Mouse (Mus musculus) MEL (cell line): ENCODE data around the gene Hmgcs1. TPM values are rescaled to one million over a fixed set of nuclear protein-coding genes. Genes with fewer than 3 reads are reported as not detected.

Source experiments
- DNase-seq: peaks from one replicate; pipeline ENCODE4 v3.0.0; 2011; ENCODE audit warnings: low read depth, low spot score
- H3K27ac ChIP-seq: 2 replicates; pipeline ENCODE4 v1.5.1; 2012; ENCODE audit warnings: low read depth, mild to moderate bottlenecking, control low read depth, low read length, moderate library complexity; ENCODE audit not compliant: control insufficient read depth
- H3K27me3 ChIP-seq, 2 experiments: fragments of 150-350 bp in 1 of 2; sonication (generic) in 1 of 2; 2 replicates each; pipeline ENCODE4 v1.6.1; 2012; ENCODE audit warnings: low read length in 2 of 2, mild to moderate bottlenecking in 2 of 2, improper control_type of control experiment in 1 of 2, moderate library complexity in 1 of 2; ENCODE audit not compliant: insufficient read depth in 2 of 2, control insufficient read depth in 1 of 2
- H3K36me3 ChIP-seq, 2 experiments: 2 replicates each; pipeline ENCODE4 v1.6.1; 2012 to 2014; ENCODE audit warnings: low read length in 2 of 2, improper control_type of control experiment in 1 of 2, inconsistent platforms in 1 of 2, mild to moderate bottlenecking in 1 of 2; ENCODE audit not compliant: insufficient read depth in 2 of 2, control insufficient read depth in 1 of 2
- H3K4me1 ChIP-seq, 2 experiments: fragments of 150-350 bp in 1 of 2; sonication (generic) in 1 of 2; 2 replicates each; pipeline ENCODE4 v1.6.1; 2012; ENCODE audit warnings: low read length in 2 of 2, improper control_type of control experiment in 1 of 2, mild to moderate bottlenecking in 1 of 2; ENCODE audit not compliant: insufficient read depth in 2 of 2, control insufficient read depth in 1 of 2
- H3K4me3 ChIP-seq, 2 experiments: fragments of 150-350 bp in 1 of 2; sonication (generic) in 1 of 2; 2 replicates each; pipeline ENCODE4 v1.5.1; 2012; ENCODE audit warnings: low read depth in 2 of 2, low read length in 2 of 2, mild to moderate bottlenecking in 2 of 2, moderate library complexity in 2 of 2, control low read depth in 1 of 2, improper control_type of control experiment in 1 of 2; ENCODE audit not compliant: control insufficient read depth in 1 of 2, insufficient read depth in 1 of 2
- H3K79me2 ChIP-seq: 2 replicates; pipeline ENCODE4 v1.6.1; 2012; ENCODE audit warnings: mild to moderate bottlenecking, low read length, moderate library complexity; ENCODE audit not compliant: control insufficient read depth, poor library complexity, insufficient read depth
- H3K9ac ChIP-seq: 2 replicates; pipeline ENCODE4 v1.6.1; 2012; ENCODE audit warnings: low read depth, mild to moderate bottlenecking, control low read depth, low read length, moderate library complexity; ENCODE audit not compliant: control insufficient read depth, poor library complexity, severe bottlenecking
- H3K9me3 ChIP-seq: fragments of 150-350 bp; sonication (generic); replicated peaks from 2 replicates; pipeline ENCODE4 v1.6.1; 2012; ENCODE audit warnings: mild to moderate bottlenecking, low read length, improper control_type of control experiment, moderate library complexity; ENCODE audit not compliant: insufficient read depth
- BHLHE40 ChIP-seq: IDR thresholded peaks from 2 replicates; pipeline ENCODE4 v1.6.1; 2012; ENCODE audit warnings: low read depth, mild to moderate bottlenecking, inconsistent platforms, low read length, improper control_type of control experiment, borderline replicate concordance
- CHD1 ChIP-seq: IDR thresholded peaks from 2 replicates; pipeline ENCODE4 v1.6.1; 2012; ENCODE audit warnings: low read depth, mild to moderate bottlenecking, inconsistent platforms, low read length, improper control_type of control experiment
- CHD2 ChIP-seq: IDR thresholded peaks from 2 replicates; pipeline ENCODE4 v1.6.1; 2011; ENCODE audit warnings: low read length, improper control_type of control experiment
- CTCF ChIP-seq, 3 experiments: IDR thresholded peaks in 2 of 3; conservative IDR thresholded peaks in 1 of 3; 2 replicates each; pipeline ENCODE4 v1.5.1; 2011 to 2012; ENCODE audit warnings: low read length in 3 of 3, low read depth in 2 of 3, mild to moderate bottlenecking in 2 of 3, improper control_type of control experiment in 1 of 3, inconsistent platforms in 1 of 3, mixed read lengths in 1 of 3, moderate library complexity in 1 of 3; ENCODE audit not compliant: control insufficient read depth in 1 of 3, insufficient read depth in 1 of 3, poor library complexity in 1 of 3, severe bottlenecking in 1 of 3
- E2F4 ChIP-seq: IDR thresholded peaks from 2 replicates; pipeline ENCODE4 v1.6.1; 2011; ENCODE audit warnings: low read depth, low read length, improper control_type of control experiment, borderline replicate concordance
- EP300 ChIP-seq, 2 experiments: IDR thresholded peaks; 2 replicates each; pipeline ENCODE4 v1.6.1; 2011; ENCODE audit warnings: improper control_type of control experiment in 2 of 2, low read length in 2 of 2, low read depth in 1 of 2, mild to moderate bottlenecking in 1 of 2
- ETS1 ChIP-seq: IDR thresholded peaks from 2 replicates; pipeline ENCODE4 v1.6.1; 2012; ENCODE audit warnings: low read depth, mild to moderate bottlenecking, inconsistent platforms, low read length, improper control_type of control experiment, moderate library complexity
- GABPA ChIP-seq: IDR thresholded peaks from 2 replicates; pipeline ENCODE4 v1.6.1; 2012; ENCODE audit warnings: low read depth, mild to moderate bottlenecking, inconsistent platforms, low read length, improper control_type of control experiment, moderate library complexity
- GATA1 ChIP-seq: IDR thresholded peaks from 2 replicates; pipeline ENCODE4 v1.6.1; 2011; ENCODE audit warnings: low read depth, low read length, improper control_type of control experiment
- HCFC1 ChIP-seq: IDR thresholded peaks from 2 replicates; pipeline ENCODE4 v1.6.1; 2012; ENCODE audit warnings: low read depth, mild to moderate bottlenecking, inconsistent platforms, low read length, improper control_type of control experiment, moderate library complexity
- JUND ChIP-seq: IDR thresholded peaks from 2 replicates; pipeline ENCODE4 v1.6.1; 2011; ENCODE audit warnings: low read depth, mild to moderate bottlenecking, improper control_type of control experiment, low read length
- KAT2A ChIP-seq: conservative IDR thresholded peaks from 2 replicates; pipeline ENCODE4 v1.6.1; 2012; ENCODE audit warnings: low read depth, low read length, improper control_type of control experiment, inconsistent platforms
- MAFK ChIP-seq: IDR thresholded peaks from 2 replicates; pipeline ENCODE4 v1.6.1; 2011; ENCODE audit warnings: low read depth, mild to moderate bottlenecking, low read length, improper control_type of control experiment, borderline replicate concordance
- MAX ChIP-seq: IDR thresholded peaks from 2 replicates; pipeline ENCODE4 v1.6.1; 2011; ENCODE audit warnings: low read length, improper control_type of control experiment
- MAZ ChIP-seq: IDR thresholded peaks from 2 replicates; pipeline ENCODE4 v1.6.1; 2012; ENCODE audit warnings: low read depth, mild to moderate bottlenecking, inconsistent platforms, low read length, improper control_type of control experiment
- MEF2A ChIP-seq: IDR thresholded peaks from 2 replicates; pipeline ENCODE4 v1.6.1; 2014; ENCODE audit warnings: low read depth, mild to moderate bottlenecking, inconsistent platforms, low read length, improper control_type of control experiment; ENCODE audit not compliant: poor library complexity, insufficient replicate concordance, severe bottlenecking; ENCODE audit errors: extremely low read depth
- MXI1 ChIP-seq: IDR thresholded peaks from 2 replicates; pipeline ENCODE4 v1.6.1; 2011; ENCODE audit warnings: mild to moderate bottlenecking, low read depth, low read length, improper control_type of control experiment
- MYB ChIP-seq: IDR thresholded peaks from 2 replicates; pipeline ENCODE4 v1.6.1; 2011; ENCODE audit warnings: mild to moderate bottlenecking, low read depth, low read length, improper control_type of control experiment
- MYC ChIP-seq: IDR thresholded peaks from 2 replicates; pipeline ENCODE4 v1.6.1; 2011; ENCODE audit warnings: low read depth, mild to moderate bottlenecking, low read length, improper control_type of control experiment, moderate library complexity
- NELFE ChIP-seq: IDR thresholded peaks from 2 replicates; pipeline ENCODE4 v1.6.1; 2011; ENCODE audit warnings: low read depth, low read length, improper control_type of control experiment
- NRF1 ChIP-seq: IDR thresholded peaks from 2 replicates; pipeline ENCODE4 v1.6.1; 2014; ENCODE audit warnings: low read depth, mild to moderate bottlenecking, inconsistent platforms, low read length, improper control_type of control experiment, moderate library complexity; ENCODE audit not compliant: poor library complexity, insufficient read depth, severe bottlenecking
- POLR2A ChIP-seq, 2 experiments: IDR thresholded peaks; 2 replicates each; pipeline ENCODE4 v1.6.1; 2011 to 2012; ENCODE audit warnings: low read length in 2 of 2, mild to moderate bottlenecking in 2 of 2, control low read depth in 1 of 2, improper control_type of control experiment in 1 of 2, low read depth in 1 of 2, moderate library complexity in 1 of 2; ENCODE audit not compliant: control insufficient read depth in 1 of 2, insufficient read depth in 1 of 2, poor library complexity in 1 of 2
- POLR2AphosphoS2 ChIP-seq: IDR thresholded peaks from 2 replicates; pipeline ENCODE4 v1.6.1; 2011; ENCODE audit warnings: low read length, improper control_type of control experiment
- POLR2AphosphoS5 ChIP-seq: IDR thresholded peaks from 2 replicates; pipeline ENCODE4 v1.6.1; 2012; ENCODE audit warnings: low read depth, borderline replicate concordance, mild to moderate bottlenecking, inconsistent platforms, low read length, moderate library complexity, mixed read lengths
- RAD21 ChIP-seq: IDR thresholded peaks from 2 replicates; pipeline ENCODE4 v1.6.1; 2011; ENCODE audit warnings: mild to moderate bottlenecking, low read depth, low read length, improper control_type of control experiment
- RCOR1 ChIP-seq: IDR thresholded peaks from 2 replicates; pipeline ENCODE4 v1.6.1; 2012; ENCODE audit warnings: low read depth, mild to moderate bottlenecking, inconsistent platforms, low read length, improper control_type of control experiment
- SIN3A ChIP-seq: IDR thresholded peaks from 2 replicates; pipeline ENCODE4 v1.6.1; 2012; ENCODE audit warnings: low read length, improper control_type of control experiment, inconsistent platforms
- SMC3 ChIP-seq: IDR thresholded peaks from 2 replicates; pipeline ENCODE4 v1.6.1; 2011; ENCODE audit warnings: low read depth, low read length, improper control_type of control experiment
- TAL1 ChIP-seq: IDR thresholded peaks from 2 replicates; pipeline ENCODE4 v1.6.1; 2012; ENCODE audit warnings: mild to moderate bottlenecking, inconsistent platforms, low read length, moderate library complexity, mixed read lengths
- TBP ChIP-seq: IDR thresholded peaks from 2 replicates; pipeline ENCODE4 v1.8.0; 2011; ENCODE audit warnings: low read depth, low read length, improper control_type of control experiment
- TCF12 ChIP-seq: IDR thresholded peaks from 2 replicates; pipeline ENCODE4 v1.6.1; 2014; ENCODE audit warnings: low read depth, mild to moderate bottlenecking, inconsistent platforms, low read length, improper control_type of control experiment, moderate library complexity
- UBTF ChIP-seq: IDR thresholded peaks from 2 replicates; pipeline ENCODE4 v1.6.1; 2012; ENCODE audit warnings: low read depth, mild to moderate bottlenecking, inconsistent platforms, low read length, improper control_type of control experiment, moderate library complexity, borderline replicate concordance; ENCODE audit not compliant: insufficient read depth
- USF1 ChIP-seq: IDR thresholded peaks from 2 replicates; pipeline ENCODE4 v1.6.1; 2014; ENCODE audit warnings: low read depth, mild to moderate bottlenecking, inconsistent platforms, low read length, improper control_type of control experiment, moderate library complexity
- USF2 ChIP-seq, 2 experiments: IDR thresholded peaks; 2 replicates each; pipeline ENCODE4 v1.6.1; 2011 to 2012; ENCODE audit warnings: improper control_type of control experiment in 2 of 2, low read length in 2 of 2, borderline replicate concordance in 1 of 2, inconsistent platforms in 1 of 2, low read depth in 1 of 2, mild to moderate bottlenecking in 1 of 2; ENCODE audit not compliant: insufficient read depth in 1 of 2
- ZC3H11A ChIP-seq: IDR thresholded peaks from 2 replicates; pipeline ENCODE4 v1.6.1; 2012; ENCODE audit warnings: low read depth, mild to moderate bottlenecking, inconsistent platforms, low read length, improper control_type of control experiment
- ZKSCAN1 ChIP-seq: IDR thresholded peaks from 2 replicates; pipeline ENCODE4 v1.6.1; 2012; ENCODE audit warnings: low read depth, mild to moderate bottlenecking, inconsistent platforms, low read length, improper control_type of control experiment, moderate library complexity
- ZMIZ1 ChIP-seq: IDR thresholded peaks from 2 replicates; pipeline ENCODE4 v1.6.1; 2012; ENCODE audit warnings: low read depth, mild to moderate bottlenecking, inconsistent platforms, low read length, improper control_type of control experiment, moderate library complexity
- ZNF384 ChIP-seq: IDR thresholded peaks from 2 replicates; pipeline ENCODE4 v1.6.1; 2012; ENCODE audit warnings: low read depth, mild to moderate bottlenecking, inconsistent platforms, low read length, improper control_type of control experiment
- polyA plus RNA-seq, 2 experiments: library from polyadenylated mRNA; stranded (reverse) in 1 of 2; unstranded in 1 of 2; fragments of >175 nt in 1 of 2; fragments of >200 nt in 1 of 2; gene quantifications; 2 replicates each; pipeline versions ENCODE4 v1.2.1 to v1.2.4; 2012; ENCODE audit warnings: low replicate concordance in 2 of 2, low read depth in 1 of 2; ENCODE audit not compliant: insufficient read length in 2 of 2, insufficient read depth in 1 of 2, missing spikeins in 1 of 2
- total RNA-seq: library from RNA; depleted of rRNA; stranded (reverse); fragments of 300-350 nt; gene quantifications from 2 replicates; pipeline ENCODE4 v1.2.3, GENCODE M21; 2012

Hmgcs1 gene
- total and polyA plus RNA-seq, 3 experiments, result 13.6 to 19.3 TPM; not detected in 1

DNA sequence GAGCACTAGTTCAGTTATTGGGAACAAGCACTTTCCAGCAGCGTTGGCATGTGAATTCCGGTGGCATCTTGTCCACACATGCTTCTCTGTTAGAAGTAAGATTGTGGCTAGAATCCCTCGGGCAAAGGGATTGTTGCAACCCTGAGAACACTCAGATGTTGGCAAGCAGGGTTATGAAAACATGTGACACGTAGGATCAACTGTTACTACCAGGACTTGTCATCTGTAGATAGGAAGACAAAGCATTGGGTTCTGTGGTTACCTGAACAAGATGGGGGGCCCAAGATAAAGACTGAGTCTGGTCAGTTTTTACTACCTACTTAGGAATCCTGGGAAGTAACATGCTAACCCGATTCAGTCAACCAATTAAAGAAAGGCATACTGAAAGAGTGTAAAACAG is 18.8 kb downstream of the Hmgcs1 start:
- Histone ChIP-seq H3K79me2 (no peaks in the 10 kb centered on the region), H3K4me1 (peaks cover 9 to 11% of the 10 kb centered on the region in 2 experiments; a peak in 3 of 4 replicates), H3K9ac (no peak overlapping the region), H3K27ac (peak overlapping the region; percentile 38; the same call in 1 of the 2 replicates), H3K4me3 (no peak overlapping the region), H3K36me3 (peaks cover 0 to 4% of the 10 kb centered on the region in 2 experiments; a peak in 2 of 4 replicates), H3K9me3 (no peaks in the 10 kb centered on the region), H3K27me3 (no peaks in the 10 kb centered on the region)
- DNase-seq, result peak; percentile 58
- TF ChIP-seq EP300 (IDR thresholded peaks at IDR 0.05; ENCODE audit: low read depth in 1 of 2, low read length in 2 of 2) (peak; percentile 44 to 79; a peak in 3 of 4 replicates), MAFK (no peak), RAD21 (no peak), TBP (no peak), CHD2 (no peak), MXI1 (peak; percentile 37; the same call in 1 of the 2 replicates), SMC3 (no peak), POLR2AphosphoS5 (no peak), KAT2A (no peak), ZMIZ1 (no peak), HCFC1 (no peak), POLR2A (IDR thresholded peaks at IDR 0.05; ENCODE audit: control insufficient read depth in 1 of 2, insufficient read depth in 1 of 2, low read depth in 1 of 2, low read length in 2 of 2, poor library complexity in 1 of 2) (no peak), ZNF384 (no peak), MYB (peak; percentile 13; the same call in 1 of the 2 replicates), USF1 (peak; percentile 46; the same call in 1 of the 2 replicates), UBTF (no peak), MYC (no peak), ZKSCAN1 (no peak), NRF1 (no peak), SIN3A (no peak), ZC3H11A (no peak), CHD1 (no peak), TAL1 (peak; percentile 46), MEF2A (no peak), MAZ (no peak), NELFE (no peak), TCF12 (peak; percentile 64), POLR2AphosphoS2 (no peak), GABPA (no peak), JUND (no peak), BHLHE40 (no peak), USF2 (IDR thresholded peaks at IDR 0.05; ENCODE audit: borderline replicate concordance in 1 of 2, insufficient read depth in 1 of 2, low read depth in 1 of 2, low read length in 2 of 2) (no peak), CTCF (IDR thresholded peaks at IDR 0.05 in 2 of 3, conservative IDR thresholded peaks at IDR 0.05 in 1 of 3; ENCODE audit: control insufficient read depth in 1 of 3, insufficient read depth in 1 of 3, low read depth in 2 of 3, low read length in 3 of 3, poor library complexity in 1 of 3, severe bottlenecking in 1 of 3) (no peak), ETS1 (peak; percentile 73), GATA1 (peak; percentile 59), E2F4 (no peak), MAX (no peak), RCOR1 (0 out of 2 replicates have a peak, but pooled peaks have one; percentile 13)
